Mouse (Mus musculus) T-cell, adult 2 months (primary cell): Measurements from ENCODE around the gene Boc.
A peak's percentile ranks its signal among the peaks of the same experiment; 100 is the strongest.
"Not testable (repeated sequence)": the region's sequence is repeated elsewhere in the genome, so short reads cannot be mapped to it uniquely, and the experiment has no call there.

Experiments
- DNase-seq: peaks from one replicate; pipeline ENCODE4 v3.0.0; 2022; ENCODE audit warnings: low spot score

The Boc gene

DNA sequence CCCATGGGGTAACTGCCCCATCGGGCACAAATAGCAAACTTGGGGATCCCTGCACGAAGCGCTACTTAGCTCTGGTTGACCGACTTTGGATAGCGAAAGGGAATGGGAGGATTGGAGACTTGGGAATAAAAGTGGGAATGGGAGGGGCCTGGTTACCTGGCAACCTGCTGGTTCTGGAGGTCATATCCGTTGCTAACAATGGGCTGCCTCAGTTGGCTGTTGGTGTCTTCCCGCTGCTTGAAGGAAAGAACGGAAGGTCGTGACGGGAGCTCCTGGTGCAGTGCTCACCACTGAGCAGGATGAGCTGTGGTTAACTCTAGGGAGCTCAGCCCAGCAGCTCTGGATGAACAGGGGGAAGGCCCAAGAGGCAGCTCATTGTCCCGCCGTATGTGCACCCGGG lies 71.5 kb downstream of the Boc start:
- DNase-seq: no peak

DNA sequence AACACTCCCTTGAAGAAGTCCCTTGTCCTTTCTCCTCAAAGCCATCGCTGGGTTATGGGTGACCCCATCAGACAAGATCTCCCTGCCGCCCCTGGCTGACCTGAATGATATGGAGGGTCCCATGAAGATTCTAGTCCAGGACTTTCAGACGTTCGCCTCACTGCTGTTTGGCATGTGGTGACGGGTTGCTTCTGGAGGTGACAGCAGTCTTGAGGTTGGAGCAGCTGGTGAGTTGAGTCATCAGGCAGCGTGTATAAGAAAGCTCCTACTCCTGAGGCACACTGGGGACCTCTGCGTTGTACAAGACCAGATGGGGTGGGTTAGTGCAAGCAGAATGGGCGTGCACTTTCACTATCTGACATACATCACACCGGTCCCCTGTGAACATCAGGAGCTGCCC lies 72.1 kb downstream of the Boc start:
- no peak for DNase-seq

- no peak for DNase-seq
Measured at GRCm38 (mm10) chr16:44485691-44486090, 73.0 kb downstream of the Boc start.

- DNase-seq: no peak
Measured at GRCm38 (mm10) chr16:44484831-44485230, 73.9 kb downstream of the Boc start.

DNA sequence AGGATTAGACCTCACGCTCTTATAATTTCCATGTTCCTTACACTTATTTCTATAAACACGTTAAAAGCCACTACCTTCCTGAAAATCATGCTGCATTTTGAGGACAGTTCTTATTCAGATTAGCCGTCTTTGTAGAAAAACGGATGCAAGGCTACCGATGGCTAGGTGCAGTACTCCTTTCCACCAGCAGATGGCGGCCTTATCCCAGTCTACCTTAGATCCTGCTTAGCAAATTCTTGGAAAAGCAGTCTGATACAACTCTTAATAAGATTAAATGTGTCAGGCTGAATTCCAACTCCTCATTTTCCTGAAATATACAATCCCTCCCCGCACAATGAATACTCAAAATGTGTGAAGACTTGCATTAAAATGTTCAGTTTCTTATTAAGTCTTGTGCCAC lies 74.6 kb downstream of the Boc start:
- DNase-seq: peak; percentile 32

DNA sequence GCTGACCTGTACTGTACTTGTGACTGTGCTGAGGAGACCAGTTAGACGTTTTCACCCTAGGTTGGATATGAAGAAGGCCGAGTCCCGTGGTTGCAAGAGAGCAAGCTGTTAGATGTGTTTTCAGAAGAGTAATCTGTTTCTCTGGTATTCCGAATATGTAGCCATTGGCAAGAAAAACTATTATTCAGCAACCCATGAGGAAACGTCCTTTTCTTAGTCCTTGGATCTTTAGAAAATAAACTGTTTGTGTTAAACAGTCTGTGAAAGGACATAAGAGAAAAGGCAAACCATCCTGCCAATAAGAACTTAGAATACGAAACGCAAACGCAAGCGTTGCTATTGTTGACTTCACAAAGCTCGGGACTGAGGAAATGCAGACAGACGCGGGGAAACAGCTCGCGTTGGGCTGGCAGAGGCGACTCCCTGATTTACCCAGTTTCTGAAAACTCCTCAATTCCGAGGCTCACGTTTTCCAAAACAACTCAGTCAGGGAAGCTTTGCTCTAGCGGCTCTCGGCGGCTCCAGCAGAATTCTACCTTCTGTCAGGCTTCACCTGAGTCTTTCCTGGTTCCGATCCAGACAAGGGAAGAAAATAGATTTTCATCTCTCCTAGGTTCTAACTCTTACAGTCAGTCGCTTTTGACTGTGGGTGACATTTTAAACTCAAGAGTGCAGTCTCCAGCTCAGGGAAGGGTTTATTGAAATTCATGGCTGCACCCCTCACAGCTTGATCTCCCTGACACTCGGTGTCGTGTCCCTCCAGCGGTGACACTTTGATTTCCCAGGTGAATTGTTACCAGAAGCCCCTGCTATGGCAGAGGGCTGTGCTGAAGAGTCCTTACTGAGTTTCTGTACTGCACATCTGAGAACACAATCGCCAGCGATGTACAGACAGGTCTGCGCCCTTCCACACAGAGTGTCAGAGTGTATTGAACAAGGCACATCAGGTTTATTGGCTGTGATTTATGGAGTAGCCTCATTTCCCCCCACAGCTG lies 76.8 kb downstream of the Boc start:
- no peak for DNase-seq

DNA sequence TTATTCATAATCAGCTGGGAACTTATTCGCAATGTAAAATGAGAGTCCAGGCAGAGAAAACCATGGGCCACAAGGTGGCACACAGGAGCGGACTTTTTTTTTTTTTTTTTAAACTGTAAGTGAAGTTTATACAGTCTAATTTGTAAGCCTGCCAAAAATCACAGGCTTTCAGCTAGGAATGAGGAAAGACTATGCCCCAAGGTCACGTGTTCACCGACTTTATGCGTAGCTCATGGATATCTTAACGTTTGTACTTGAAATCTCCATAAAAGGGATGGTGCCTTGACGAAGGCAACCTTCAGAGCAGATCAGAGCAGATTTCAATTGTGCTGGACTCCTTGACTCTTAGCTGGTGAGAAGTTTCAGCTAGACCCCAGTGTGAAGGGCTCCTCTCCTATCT lies 78.1 kb downstream of the Boc start:
- DNase-seq: no peak

DNA sequence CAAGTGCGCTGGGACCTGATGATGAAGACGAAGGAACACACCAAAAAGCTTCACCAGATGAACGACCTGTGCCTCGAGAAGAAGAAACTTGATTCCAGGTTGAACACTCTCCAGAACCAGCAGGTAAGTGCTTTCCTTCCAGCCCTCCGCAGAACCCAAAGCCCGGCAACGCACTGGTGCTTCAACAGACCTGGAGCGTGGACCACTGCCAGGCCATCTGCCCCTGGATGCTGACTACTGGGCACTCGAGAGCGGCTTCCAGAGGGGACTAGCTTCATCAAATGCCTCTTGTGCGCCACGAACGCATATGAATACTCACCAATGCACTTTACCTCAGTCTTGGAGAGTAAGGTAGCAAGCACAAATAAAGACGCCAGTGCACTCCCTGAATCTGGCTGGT lies 78.8 kb downstream of the Boc start:
- DNase-seq: no peak

DNA sequence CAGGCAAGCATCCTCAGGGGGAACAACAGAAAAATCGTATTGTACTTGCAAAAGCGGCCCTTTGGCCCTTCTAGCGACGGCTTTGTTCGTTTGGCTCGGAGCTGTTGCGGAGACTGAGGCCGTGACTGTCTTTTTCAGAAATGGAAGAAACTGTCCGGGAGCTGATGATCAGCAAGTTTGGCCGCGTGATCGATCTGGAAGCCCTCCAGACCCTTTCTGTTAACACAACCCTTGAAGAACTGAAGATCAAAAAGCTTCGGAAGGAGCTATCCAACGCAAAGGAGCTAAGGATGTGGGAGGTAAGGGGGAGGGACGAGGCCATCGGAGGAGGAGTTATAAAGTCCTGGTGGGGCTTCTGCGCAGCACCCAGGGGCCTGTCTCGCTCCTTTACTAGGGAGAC lies 79.9 kb downstream of the Boc start:
- DNase-seq: no peak

- DNase-seq: no peak
Measured at GRCm38 (mm10) chr16:44475682-44476375, 82.9 kb downstream of the Boc start.

- no peak for DNase-seq
Measured at GRCm38 (mm10) chr16:44475281-44475680, 83.4 kb downstream of the Boc start.

DNA sequence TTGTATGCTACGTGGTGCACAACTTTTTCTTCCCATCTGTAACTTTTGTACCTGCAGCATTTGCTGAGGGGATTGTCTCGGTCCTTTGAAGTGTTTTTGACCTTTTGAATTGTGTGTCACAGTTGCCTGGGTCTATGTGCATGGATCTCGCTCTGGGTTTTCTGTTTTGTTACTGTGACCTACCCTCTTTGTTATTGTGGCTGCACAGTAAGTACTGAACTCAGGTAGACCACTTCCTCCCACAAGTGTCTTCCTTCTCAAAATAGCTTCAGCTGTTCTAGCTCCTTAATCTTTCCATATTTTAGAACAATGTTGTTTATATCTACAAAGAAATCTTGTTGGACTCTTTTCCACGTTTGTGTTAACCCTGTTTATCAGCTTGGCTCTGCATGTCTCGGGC lies 97.8 kb downstream of the Boc start:
- peak; percentile 17 for DNase-seq

DNA sequence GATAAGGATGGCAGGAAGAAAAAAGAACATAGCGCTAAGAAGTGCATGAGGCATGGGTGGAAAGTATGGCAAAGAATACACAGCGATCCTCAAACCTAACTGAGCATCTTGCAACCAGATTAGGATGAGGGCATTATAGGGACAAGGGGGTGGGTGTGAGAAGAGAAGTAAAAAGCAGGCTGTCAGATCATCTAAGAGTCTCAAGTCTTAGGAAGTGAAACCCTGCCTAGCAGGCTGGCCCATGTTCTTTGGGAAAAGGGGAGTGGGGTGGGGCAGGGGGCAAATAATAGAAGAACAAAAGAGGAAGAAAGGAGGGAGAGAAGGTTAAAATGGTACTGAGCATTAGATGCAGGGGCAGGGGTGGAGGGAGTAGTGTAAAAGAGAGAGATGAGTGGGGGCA lies 99.9 kb downstream of the Boc start:
- no peak for DNase-seq

GRCm38 (mm10) chr16:44457858-44458257 lies 100.8 kb downstream of the Boc start:
- DNase-seq: no peak

- not testable (repeated sequence) for DNase-seq
Measured at GRCm38 (mm10) chr16:44441913-44442312, 116.8 kb downstream of the Boc start.

- DNase-seq: no peak
Measured at GRCm38 (mm10) chr16:44435481-44435880, 123.2 kb downstream of the Boc start.
